Mouse (Mus musculus): Measurements from ENCODE around the gene Gm4201. TPM values are rescaled to one million over a fixed set of nuclear protein-coding genes. Genes with fewer than 3 reads are reported as not detected.
"Not testable (repeated sequence)": the region's sequence is repeated elsewhere in the genome, so short reads cannot be mapped to it uniquely, and the experiment has no call there.

The Gm4201 gene
- total RNA-seq (2021): not detected
- long read RNA-seq, experiment 1: 0 reads
- long read RNA-seq, experiment 2: 0 reads

DNA sequence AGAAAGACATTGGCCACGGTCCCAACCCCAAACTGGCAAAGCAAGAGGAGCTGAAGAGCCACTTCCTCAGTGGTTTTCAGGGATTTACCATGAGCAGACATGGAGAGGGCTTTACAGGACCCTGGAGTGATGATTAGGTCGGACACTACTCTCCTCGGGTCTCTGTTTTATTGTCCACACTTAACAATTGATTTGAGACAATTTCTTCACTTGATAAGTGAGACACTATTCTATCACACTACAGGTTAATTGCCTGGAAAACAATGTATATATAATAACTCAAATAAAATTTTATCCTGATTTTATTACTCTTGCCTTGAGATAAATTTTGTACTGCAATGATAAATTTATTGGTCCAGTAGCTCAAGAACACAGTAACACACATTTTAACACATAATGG lies at the start of gene Gm4201:
Gene Gm4201, minus strand, starts transcription at position 101 of the 400 bp plus-strand sequence.
- not testable (repeated sequence) for DNase-seq (ENCODE audit: low spot score in 2 of 2)

DNA sequence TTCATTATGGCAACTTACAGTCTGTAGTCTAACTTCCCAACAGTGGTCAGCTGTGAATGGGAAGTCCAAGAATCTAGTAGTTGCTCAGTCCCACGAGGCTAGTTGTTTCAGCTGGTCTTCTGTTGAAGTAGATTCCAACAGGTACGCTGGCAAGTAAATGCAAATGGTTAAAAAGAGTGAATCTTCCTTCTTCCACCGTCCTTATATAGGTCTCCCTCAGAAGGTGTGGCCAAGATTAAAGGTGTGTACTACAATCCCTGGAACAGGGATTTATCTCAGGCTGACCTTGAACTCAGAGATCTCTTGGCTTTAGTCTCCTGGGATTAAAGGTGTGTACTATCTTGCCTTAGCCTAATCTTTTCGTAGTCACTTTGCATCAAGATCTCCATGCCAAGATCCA lies 22.9 kb upstream of the Gm4201 start, which contains the start of gene Gm4565:
Gene Gm4565, minus strand, starts transcription at position 101 of the 400 bp plus-strand sequence.
- not testable (repeated sequence) for DNase-seq (ENCODE audit: low spot score in 2 of 2)

DNA sequence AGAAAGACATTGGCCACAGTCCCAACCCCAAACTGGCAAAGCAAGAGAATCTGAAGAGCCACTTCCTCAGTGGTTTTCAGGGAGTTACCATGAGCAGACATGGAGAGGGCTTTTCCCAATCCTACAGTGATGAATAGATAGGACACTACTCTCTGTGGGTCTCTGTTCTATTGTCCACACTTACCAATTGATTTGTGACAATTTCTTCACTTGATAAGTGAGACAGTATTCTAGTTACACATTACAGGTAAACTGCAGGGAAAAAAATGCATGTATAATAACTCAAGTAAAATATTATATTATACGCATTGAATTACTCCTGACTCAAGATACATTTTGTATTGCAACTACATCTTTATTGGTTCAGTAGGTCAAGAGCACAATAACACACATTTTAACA lies 30.4 kb downstream of the Gm4201 start, which contains the start of gene Gm8677:
Gene Gm8677, minus strand, starts transcription at position 101 of the 400 bp plus-strand sequence.
- not testable (repeated sequence) for DNase-seq (ENCODE audit: low spot score in 2 of 2)

DNA sequence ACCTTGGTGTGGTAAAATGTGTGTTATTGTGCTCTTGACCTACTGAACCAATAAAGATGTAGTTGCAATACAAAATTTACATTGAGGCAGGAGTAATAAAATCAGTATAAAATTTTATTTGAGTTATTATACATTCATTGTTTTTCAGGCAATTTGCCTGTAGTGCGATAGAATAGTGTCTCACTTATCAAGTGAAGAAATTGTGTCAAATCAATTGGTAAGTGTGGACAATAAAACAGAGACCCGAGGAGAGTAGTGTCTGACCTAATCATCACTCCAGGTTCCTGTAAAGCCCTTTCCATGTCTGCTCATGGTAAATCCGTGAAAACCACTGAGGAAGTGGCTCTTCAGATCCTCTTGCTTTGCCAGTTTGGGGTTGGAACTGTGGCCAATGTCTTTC lies 42.5 kb downstream of the Gm4201 start, which contains the start of gene Vmn1r152:
Gene Vmn1r152, plus strand, starts transcription at position 301 of the 400 bp plus-strand sequence.
- not testable (repeated sequence) for DNase-seq (ENCODE audit: low spot score in 2 of 2)

Other genes with a start within 250 kb of the Gm4201 start
- gene Gm4187, start 235.6 kb downstream of the Gm4201 start, total RNA-seq (2021): not detected
- not detected for gene Gm8660, start 194.3 kb downstream of the Gm4201 start, total RNA-seq (2021)
- gene Vmn1r148, start 151.8 kb downstream of the Gm4201 start, total RNA-seq (2021): not detected
- gene Vmn1r149, start 127.1 kb downstream of the Gm4201 start, total RNA-seq (2021): not detected
- not detected for gene Gm10665, start 101.3 kb downstream of the Gm4201 start, total RNA-seq (2021)
- gene Vmn1r151, start 65.7 kb downstream of the Gm4201 start, total RNA-seq (2021): not detected
- not detected for gene Vmn1r152, start 42.4 kb downstream of the Gm4201 start, total RNA-seq (2021)
- not detected for gene Gm8677, start 30.5 kb downstream of the Gm4201 start, total RNA-seq (2021)
- gene Gm4565, start 22.8 kb upstream of the Gm4201 start, total RNA-seq (2021): not detected
- gene Vmn1r155, start 92.7 kb upstream of the Gm4201 start, total RNA-seq (2021): not detected
- not detected for gene Gm8693, start 127.0 kb upstream of the Gm4201 start, total RNA-seq (2021)
- gene Gm4567, start 154.4 kb upstream of the Gm4201 start, total RNA-seq (2021): not detected
- gene Vmn1r157, start 196.4 kb upstream of the Gm4201 start, total RNA-seq (2021): not detected
- not detected for gene Vmn1r158, start 225.4 kb upstream of the Gm4201 start, total RNA-seq (2021)